Mouse (Mus musculus) 416B (cell line): ENCODE results near the gene Mst1.
A peak's percentile ranks its signal among the peaks of the same experiment; 100 is the strongest.

ENCODE experiments used
- DNase-seq: peaks from one replicate; pipeline ENCODE4 v3.0.0; 2011; ENCODE audit warnings: low read depth

Mst1 gene

GRCm38 (mm10) chr9:108080168-108080567 lies at the start of gene Mst1:
TSS of gene Mst1 (plus strand) at chr9:108080436.
- peak; percentile 73 for DNase-seq

GRCm38 (mm10) chr9:108032126-108032525 lies 48.1 kb upstream of the Mst1 start:
- no peak for DNase-seq

GRCm38 (mm10) chr9:108035331-108036156 lies 44.7 kb upstream of the Mst1 start:
- DNase-seq, result no peak

- no peak for DNase-seq
These were observed 35.3 kb upstream of the Mst1 start for GRCm38 (mm10) chr9:108044751-108045492.

- no peak for DNase-seq
These were observed 33.7 kb upstream of the Mst1 start for GRCm38 (mm10) chr9:108046582-108046981.

- DNase-seq, result no peak
These were observed 32.4 kb upstream of the Mst1 start for GRCm38 (mm10) chr9:108047601-108048565.

- DNase-seq, result no peak
These were observed 31.7 kb upstream of the Mst1 start for GRCm38 (mm10) chr9:108048566-108048955.

- peak; percentile 98 for DNase-seq
These were observed 31.2 kb upstream of the Mst1 start, which contains the start of gene Gmppb for GRCm38 (mm10) chr9:108049016-108049455. TSS of gene Gmppb (plus strand) at chr9:108049242.

GRCm38 (mm10) chr9:108049561-108050251 lies 30.5 kb upstream of the Mst1 start:
- no peak for DNase-seq

- DNase-seq, result no peak
These were observed 28.9 kb upstream of the Mst1 start for GRCm38 (mm10) chr9:108051184-108051930.

GRCm38 (mm10) chr9:108051931-108052220 lies 28.4 kb upstream of the Mst1 start:
- no peak for DNase-seq

- DNase-seq, result no peak
These were observed 27.8 kb upstream of the Mst1 start for GRCm38 (mm10) chr9:108052411-108052810.

GRCm38 (mm10) chr9:108052885-108053664 lies 27.2 kb upstream of the Mst1 start, which contains the start of gene Amigo3:
TSS of gene Amigo3 (plus strand) at chr9:108053159.
- DNase-seq, result peak; percentile 96

- DNase-seq, result no peak
These were observed 26.5 kb upstream of the Mst1 start for GRCm38 (mm10) chr9:108053665-108054225.

GRCm38 (mm10) chr9:108054331-108055040 lies 25.8 kb upstream of the Mst1 start:
- no peak for DNase-seq

- DNase-seq, result no peak
These were observed 25.2 kb upstream of the Mst1 start for GRCm38 (mm10) chr9:108055061-108055460.

- no peak for DNase-seq
These were observed 24.5 kb upstream of the Mst1 start for GRCm38 (mm10) chr9:108055661-108056237.
